Mouse (Mus musculus) CH12.LX (cell line): ENCODE data around the gene Fam171a2. TPM values are rescaled to one million over a fixed set of nuclear protein-coding genes. Genes with fewer than 3 reads are reported as not detected.
A peak's percentile ranks its signal among the peaks of the same experiment; 100 is the strongest.

ENCODE experiments used
- DNase-seq: peaks from one replicate; pipeline ENCODE4 v3.0.0-alpha.2; 2013; ENCODE audit errors: extremely low read depth
- H3K27ac ChIP-seq: 2 replicates; pipeline ENCODE4 v1.5.1; 2012; ENCODE audit warnings: low read depth, mild to moderate bottlenecking, control low read depth, moderate library complexity; ENCODE audit not compliant: insufficient read depth
- H3K27me3 ChIP-seq: replicated peaks from 2 replicates; pipeline ENCODE3; 2012; ENCODE audit warnings: inconsistent platforms
- H3K36me3 ChIP-seq, 2 experiments: replicated peaks in 1 of 2; 2 replicates each; pipeline versions ENCODE3 to v1.6.1; 2012; ENCODE audit warnings: inconsistent platforms in 1 of 2, low read length in 1 of 2, mild to moderate bottlenecking in 1 of 2, mixed read lengths in 1 of 2, moderate library complexity in 1 of 2; ENCODE audit not compliant: control insufficient read depth in 1 of 2, insufficient read depth in 1 of 2
- H3K4me1 ChIP-seq, 2 experiments: 2 replicates each; pipeline ENCODE4 v1.6.1; 2012; ENCODE audit warnings: inconsistent platforms in 1 of 2, moderate library complexity in 1 of 2; ENCODE audit not compliant: insufficient read depth in 2 of 2, control insufficient read depth in 1 of 2
- H3K4me2 ChIP-seq: 2 replicates; pipeline ENCODE4 v1.6.1; 2012; ENCODE audit warnings: low read depth, mild to moderate bottlenecking, control low read depth; ENCODE audit not compliant: poor library complexity, insufficient read depth, severe bottlenecking
- H3K4me3 ChIP-seq, 3 experiments: fragments of 150-350 bp in 1 of 3; sonication (generic) in 1 of 3; replicated peaks in 1 of 3; 2 replicates each; pipeline versions ENCODE3 to v1.5.1; 2011 to 2012; ENCODE audit warnings: low read depth in 2 of 3, low read length in 2 of 3, mild to moderate bottlenecking in 2 of 3, moderate library complexity in 2 of 3, control low read depth in 1 of 3, improper control_type of control experiment in 1 of 3, inconsistent platforms in 1 of 3, mixed read lengths in 1 of 3; ENCODE audit not compliant: poor library complexity in 1 of 3
- H3K79me2 ChIP-seq: replicated peaks from 2 replicates; pipeline ENCODE4 v1.6.1; 2012; ENCODE audit warnings: mild to moderate bottlenecking, moderate library complexity; ENCODE audit not compliant: control insufficient read depth, poor library complexity, insufficient read depth, severe bottlenecking; ENCODE audit errors: extremely low read depth
- H3K9ac ChIP-seq: 2 replicates; pipeline ENCODE4 v1.6.1; 2012; ENCODE audit warnings: low read depth, mild to moderate bottlenecking, control low read depth, moderate library complexity; ENCODE audit not compliant: insufficient read depth
- H3K9me3 ChIP-seq: replicated peaks from 2 replicates; pipeline ENCODE3; 2012; ENCODE audit warnings: low read length, inconsistent platforms, mixed read lengths
- BHLHE40 ChIP-seq: IDR thresholded peaks from 2 replicates; pipeline ENCODE4 v1.6.1; 2011; ENCODE audit warnings: mild to moderate bottlenecking, low read depth, low read length, improper control_type of control experiment
- CHD1 ChIP-seq: IDR thresholded peaks from 2 replicates; pipeline ENCODE4 v1.6.1; 2012; ENCODE audit warnings: low read depth, low read length, improper control_type of control experiment, inconsistent platforms
- CHD2 ChIP-seq: IDR thresholded peaks from 2 replicates; pipeline ENCODE4 v1.6.1; 2011; ENCODE audit warnings: low read length, improper control_type of control experiment
- CTCF ChIP-seq, 2 experiments: IDR thresholded peaks in 1 of 2; conservative IDR thresholded peaks in 1 of 2; 2 replicates each; pipeline ENCODE4 v1.5.1; 2011 to 2012; ENCODE audit warnings: low read depth in 2 of 2, low read length in 2 of 2, improper control_type of control experiment in 1 of 2, inconsistent platforms in 1 of 2, mild to moderate bottlenecking in 1 of 2, moderate library complexity in 1 of 2
- E2F4 ChIP-seq: IDR thresholded peaks from 2 replicates; pipeline ENCODE4 v1.6.1; 2011; ENCODE audit warnings: low read depth, low read length, improper control_type of control experiment; ENCODE audit not compliant: insufficient replicate concordance
- ELF1 ChIP-seq: IDR thresholded peaks from 2 replicates; pipeline ENCODE4 v1.6.1; 2014; ENCODE audit warnings: low read depth, mild to moderate bottlenecking, inconsistent platforms, low read length, improper control_type of control experiment
- EP300 ChIP-seq: IDR thresholded peaks from 2 replicates; pipeline ENCODE4 v1.6.1; 2011; ENCODE audit warnings: low read length, improper control_type of control experiment
- ETS1 ChIP-seq: conservative IDR thresholded peaks from 2 replicates; pipeline ENCODE4 v1.6.1; 2012; ENCODE audit warnings: low read depth, mild to moderate bottlenecking, inconsistent platforms, low read length, improper control_type of control experiment, moderate library complexity
- GABPA ChIP-seq: IDR thresholded peaks from 2 replicates; pipeline ENCODE4 v1.6.1; 2012; ENCODE audit warnings: low read depth, low read length, improper control_type of control experiment, inconsistent platforms; ENCODE audit not compliant: insufficient replicate concordance
- HCFC1 ChIP-seq: IDR thresholded peaks from 2 replicates; pipeline ENCODE4 v1.6.1; 2012; ENCODE audit warnings: low read depth, mild to moderate bottlenecking, inconsistent platforms, low read length, improper control_type of control experiment
- IRF4 ChIP-seq: IDR thresholded peaks from 2 replicates; pipeline ENCODE4 v1.6.1; 2014; ENCODE audit warnings: low read depth, mild to moderate bottlenecking, inconsistent platforms, low read length, improper control_type of control experiment
- JUN ChIP-seq: IDR thresholded peaks from 2 replicates; pipeline ENCODE4 v1.6.1; 2011; ENCODE audit warnings: low read depth, mild to moderate bottlenecking, low read length, improper control_type of control experiment, moderate library complexity; ENCODE audit not compliant: insufficient read depth
- JUND ChIP-seq: conservative IDR thresholded peaks from 2 replicates; pipeline ENCODE4 v1.6.1; 2011; ENCODE audit warnings: low read depth, low read length, improper control_type of control experiment
- KAT2A ChIP-seq: IDR thresholded peaks from 2 replicates; pipeline ENCODE4 v1.6.1; 2012; ENCODE audit warnings: low read length, improper control_type of control experiment, inconsistent platforms; ENCODE audit not compliant: insufficient replicate concordance
- MAFK ChIP-seq: IDR thresholded peaks from 2 replicates; pipeline ENCODE4 v1.6.1; 2011; ENCODE audit warnings: low read length, improper control_type of control experiment; ENCODE audit not compliant: insufficient replicate concordance
- MAX ChIP-seq: IDR thresholded peaks from 2 replicates; pipeline ENCODE4 v1.6.1; 2011; ENCODE audit warnings: low read length, improper control_type of control experiment
- MAZ ChIP-seq: IDR thresholded peaks from 2 replicates; pipeline ENCODE4 v1.6.1; 2012; ENCODE audit warnings: low read depth, mild to moderate bottlenecking, inconsistent platforms, low read length, improper control_type of control experiment, moderate library complexity
- MEF2A ChIP-seq: IDR thresholded peaks from 2 replicates; pipeline ENCODE4 v1.6.1; 2014; ENCODE audit warnings: low read depth, mild to moderate bottlenecking, inconsistent platforms, low read length, improper control_type of control experiment, borderline replicate concordance
- MXI1 ChIP-seq: IDR thresholded peaks from 2 replicates; pipeline ENCODE4 v1.6.1; 2011; ENCODE audit warnings: mild to moderate bottlenecking, low read depth, low read length, improper control_type of control experiment
- MYC ChIP-seq: IDR thresholded peaks from 2 replicates; pipeline ENCODE4 v1.6.1; 2011; ENCODE audit warnings: low read depth, mild to moderate bottlenecking, improper control_type of control experiment, low read length
- NELFE ChIP-seq: IDR thresholded peaks from 2 replicates; pipeline ENCODE4 v1.6.1; 2011; ENCODE audit warnings: low read depth, low read length, improper control_type of control experiment
- NRF1 ChIP-seq: IDR thresholded peaks from 2 replicates; pipeline ENCODE4 v1.6.1; 2014; ENCODE audit warnings: low read depth, mild to moderate bottlenecking, inconsistent platforms, low read length, improper control_type of control experiment, moderate library complexity
- PAX5 ChIP-seq: IDR thresholded peaks from 2 replicates; pipeline ENCODE4 v1.6.1; 2012; ENCODE audit warnings: low read length, inconsistent platforms, mixed read lengths
- POLR2A ChIP-seq: IDR thresholded peaks from 2 replicates; pipeline ENCODE4 v1.6.1; 2011; ENCODE audit warnings: low read depth, mild to moderate bottlenecking, improper control_type of control experiment, low read length
- POLR2AphosphoS2 ChIP-seq: IDR thresholded peaks from 2 replicates; pipeline ENCODE4 v1.6.1; 2011; ENCODE audit warnings: low read depth, low read length, improper control_type of control experiment
- RAD21 ChIP-seq: IDR thresholded peaks from 2 replicates; pipeline ENCODE4 v1.6.1; 2011; ENCODE audit warnings: low read depth, mild to moderate bottlenecking, low read length, improper control_type of control experiment, moderate library complexity
- RCOR1 ChIP-seq: conservative IDR thresholded peaks from 2 replicates; pipeline ENCODE4 v1.6.1; 2012; ENCODE audit warnings: low read depth, mild to moderate bottlenecking, inconsistent platforms, low read length, improper control_type of control experiment
- SIN3A ChIP-seq: IDR thresholded peaks from 2 replicates; pipeline ENCODE4 v1.6.1; 2012; ENCODE audit warnings: low read length, improper control_type of control experiment, inconsistent platforms
- SMC3 ChIP-seq: IDR thresholded peaks from 2 replicates; pipeline ENCODE4 v1.6.1; 2011; ENCODE audit warnings: low read depth, low read length, improper control_type of control experiment
- TBP ChIP-seq: conservative IDR thresholded peaks from 2 replicates; pipeline ENCODE4 v1.6.1; 2011; ENCODE audit warnings: low read depth, low read length, improper control_type of control experiment
- TCF12 ChIP-seq: IDR thresholded peaks from 2 replicates; pipeline ENCODE4 v1.6.1; 2014; ENCODE audit warnings: low read depth, mild to moderate bottlenecking, inconsistent platforms, low read length, improper control_type of control experiment
- UBTF ChIP-seq: IDR thresholded peaks from 2 replicates; pipeline ENCODE4 v1.6.1; 2012; ENCODE audit warnings: low read depth, mild to moderate bottlenecking, inconsistent platforms, low read length, improper control_type of control experiment, moderate library complexity
- USF1 ChIP-seq: IDR thresholded peaks from 2 replicates; pipeline ENCODE4 v1.6.1; 2014; ENCODE audit warnings: low read depth, mild to moderate bottlenecking, inconsistent platforms, low read length, improper control_type of control experiment
- USF2 ChIP-seq: conservative IDR thresholded peaks from 2 replicates; pipeline ENCODE4 v1.6.1; 2011; ENCODE audit warnings: low read depth, low read length, improper control_type of control experiment
- ZC3H11A ChIP-seq: IDR thresholded peaks from 2 replicates; pipeline ENCODE4 v1.6.1; 2012; ENCODE audit warnings: low read depth, mild to moderate bottlenecking, inconsistent platforms, low read length, improper control_type of control experiment
- ZKSCAN1 ChIP-seq: IDR thresholded peaks from 2 replicates; pipeline ENCODE4 v1.6.1; 2012; ENCODE audit warnings: low read depth, inconsistent platforms, low read length, improper control_type of control experiment, borderline replicate concordance
- ZMIZ1 ChIP-seq: IDR thresholded peaks from 2 replicates; pipeline ENCODE4 v1.6.1; 2012; ENCODE audit warnings: low read depth, mild to moderate bottlenecking, inconsistent platforms, low read length, improper control_type of control experiment
- ZNF384 ChIP-seq: IDR thresholded peaks from 2 replicates; pipeline ENCODE4 v1.6.1; 2012; ENCODE audit warnings: low read depth, low read length, improper control_type of control experiment, inconsistent platforms
- dilution Hi-C: fragments of 300-500 bp; cut with MboI; formaldehyde crosslinking; loops from 2 replicates; pipeline ENCODE4 v1.14.3; 2020; ENCODE audit warnings: low sequenced_read_pairs; ENCODE audit not compliant: extremely low pct_unique_long_range_greater_than_20kb, extremely low pct_ligation_motif_present
- in situ Hi-C: fragments of 300-500 bp; cut with MboI; formaldehyde crosslinking; loops from 3 replicates; pipeline ENCODE4 v1.14.3; 2019; ENCODE audit warnings: low sequenced_read_pairs, low pct_ligation_motif_present, low pct_unique_long_range_greater_than_20kb, mixed read lengths
- polyA plus RNA-seq: library from polyadenylated mRNA; unstranded; fragments of >175 nt; gene quantifications from 2 replicates; pipeline ENCODE4 v1.2.1, GENCODE M21; 2012; ENCODE audit warnings: low read depth; ENCODE audit not compliant: insufficient read length
- total RNA-seq, 2 experiments: library from RNA; depleted of rRNA; stranded (reverse); fragments of 300-350 nt in 1 of 2; fragments of >200 nt in 1 of 2; gene quantifications; 2 replicates each; pipeline ENCODE4 v1.2.3; 2012 to 2014

The Fam171a2 gene
- total and polyA plus RNA-seq, 3 experiments: not detected

- Histone ChIP-seq H3K27ac (no peak overlapping the region), H3K9me3 (no peaks in the 10 kb centered on the region), H3K79me2 (peaks cover under 1% of the 10 kb centered on the region; the same call in 1 of the 2 replicates), H3K4me2 (no peak overlapping the region), H3K9ac (no peak overlapping the region), H3K4me1 (peaks cover 6 to 19% of the 10 kb centered on the region in 2 experiments), H3K36me3 (no peaks in the 10 kb centered on the region), H3K4me3 (no peak overlapping the region), H3K27me3 (no peaks in the 10 kb centered on the region)
- in situ Hi-C loops: loop anchor here (5.0 kb wide), 1 partner anchor 119 kb away; no protein-coding TSS in a partner anchor
- dilution Hi-C loops: loop anchor here (25.0 kb wide), 1 partner anchor 99 kb away; the partner anchor contains the start of gene Ubtf
- TF ChIP-seq SIN3A (peak; percentile 90), POLR2AphosphoS2 (no peak), BHLHE40 (peak; percentile 71), MEF2A (no peak), CTCF (conservative IDR thresholded peaks at IDR 0.05 in 1 of 2, IDR thresholded peaks at IDR 0.05 in 1 of 2; ENCODE audit: low read depth in 2 of 2, low read length in 2 of 2) (peak; percentile 97 to 99), SMC3 (peak; percentile 99), ETS1 (no peak; the same call in 1 of the 2 replicates), MXI1 (peak; percentile 75; the same call in 1 of the 2 replicates), CHD2 (no peak; the same call in 1 of the 2 replicates), MYC (peak; percentile 86), CHD1 (no peak), ZKSCAN1 (no peak), MAFK (no peak), ZMIZ1 (0 out of 2 replicates have a peak, but pooled peaks have one; percentile 35), ZC3H11A (peak; percentile 93), HCFC1 (no peak; the same call in 1 of the 2 replicates), JUN (no peak), JUND (peak; percentile 55; the same call in 1 of the 2 replicates), USF1 (no peak), PAX5 (no peak), ELF1 (peak; percentile 48), NELFE (peak; percentile 58), RAD21 (no peak; the same call in none of the 2 replicates), EP300 (no peak; the same call in 1 of the 2 replicates), KAT2A (no peak), MAZ (peak; percentile 71; the same call in 1 of the 2 replicates), TBP (no peak), NRF1 (0 out of 2 replicates have a peak, but pooled peaks have one; percentile 42), IRF4 (peak; percentile 64; the same call in 1 of the 2 replicates), RCOR1 (no peak), USF2 (no peak), ZNF384 (peak; percentile 73), MAX (peak; percentile 84), TCF12 (peak; percentile 69), GABPA (no peak), E2F4 (0 out of 2 replicates have a peak, but pooled peaks have one; percentile 47), UBTF (no peak), POLR2A (0 out of 2 replicates have a peak, but pooled peaks have one; percentile 28)
- DNase-seq: peak; percentile 94
Measured at GRCm38 (mm10) chr11:102411704-102412103, 35.8 kb downstream of the Fam171a2 start.
